Mouse (Mus musculus): ENCODE data around the gene Slc25a19. TPM values are rescaled to one million over a fixed set of nuclear protein-coding genes. Genes with fewer than 3 reads are reported as not detected.

The Slc25a19 gene
- polyA plus RNA-seq, 1 experiment from 2014 or later, result 24.0 TPM

GRCm38 (mm10) chr11:115643265-115643664 is 15.2 kb upstream of the Slc25a19 start:
- WGBS, result 81% methylated on average over 10 of the region's 10 CpGs

GRCm38 (mm10) chr11:115642705-115643104 is 14.6 kb upstream of the Slc25a19 start:
- Histone ChIP-seq H3K9me3 (ENCODE audit: control insufficient read depth, low read length) (no peaks in the 10 kb centered on the region), H3K9ac (ENCODE audit: low read length) (no peak overlapping the region), H3K4me2 (no peak overlapping the region), H3K27me3 (ENCODE audit: control insufficient read depth, insufficient read depth, low read length) (no peaks in the 10 kb centered on the region), H3K4me3 (ENCODE audit: low read depth, low read length) (no peak overlapping the region), H3K27ac (ENCODE audit: low read depth, low read length) (no peak overlapping the region), H3K36me3 (ENCODE audit: control insufficient read depth, insufficient read depth, low read length) (no peaks in the 10 kb centered on the region; the same call in 1 of the 2 replicates), H3K4me1 (ENCODE audit: control insufficient read depth, insufficient read depth, low read length) (no peaks in the 10 kb centered on the region)
- DNase-seq (ENCODE audit: low spot score, missing footprints) (no peak), ATAC-seq (ENCODE audit: low FRiP score) (no peak)
- WGBS, result 96% methylated on average over 2 of the region's 2 CpGs

More at GRCm38 (mm10) chr11:115643265-115643664, 15.2 kb upstream of the Slc25a19 start:
- DNase-seq (ENCODE audit: low spot score, missing footprints) (no peak), ATAC-seq (ENCODE audit: low FRiP score) (no peak)
- Histone ChIP-seq H3K36me3 (ENCODE audit: control insufficient read depth, insufficient read depth, low read length) (no peaks in the 10 kb centered on the region; the same call in 1 of the 2 replicates), H3K4me2 (no peak overlapping the region), H3K27ac (ENCODE audit: low read depth, low read length) (no peak overlapping the region), H3K4me3 (ENCODE audit: low read depth, low read length) (no peak overlapping the region), H3K4me1 (ENCODE audit: control insufficient read depth, insufficient read depth, low read length) (no peaks in the 10 kb centered on the region), H3K9me3 (ENCODE audit: control insufficient read depth, low read length) (no peaks in the 10 kb centered on the region), H3K9ac (ENCODE audit: low read length) (no peak overlapping the region), H3K27me3 (ENCODE audit: control insufficient read depth, insufficient read depth, low read length) (no peaks in the 10 kb centered on the region)

GRCm38 (mm10) chr11:115641664-115642036 is 13.6 kb upstream of the Slc25a19 start:
- Histone ChIP-seq H3K27ac (ENCODE audit: low read depth, low read length) (no peak overlapping the region), H3K9me3 (ENCODE audit: control insufficient read depth, low read length) (no peaks in the 10 kb centered on the region), H3K27me3 (ENCODE audit: control insufficient read depth, insufficient read depth, low read length) (no peaks in the 10 kb centered on the region), H3K36me3 (ENCODE audit: control insufficient read depth, insufficient read depth, low read length) (no peaks in the 10 kb centered on the region; the same call in 1 of the 2 replicates), H3K9ac (ENCODE audit: low read length) (no peak overlapping the region), H3K4me3 (ENCODE audit: low read depth, low read length) (no peak overlapping the region), H3K4me1 (ENCODE audit: control insufficient read depth, insufficient read depth, low read length) (no peaks in the 10 kb centered on the region), H3K4me2 (no peak overlapping the region)
- WGBS, result 88% methylated on average over 4 of the region's 4 CpGs
- no peak for DNase-seq (ENCODE audit: low spot score, missing footprints)
- no peak for ATAC-seq (ENCODE audit: low FRiP score)

- DNase-seq (ENCODE audit: low spot score, missing footprints), result no peak
- no peak for ATAC-seq (ENCODE audit: low FRiP score)
- H3K9ac ChIP-seq (ENCODE audit: low read length), result no peak overlapping the region
- H3K4me3 ChIP-seq (ENCODE audit: low read depth, low read length), result no peak overlapping the region
- H3K9me3 ChIP-seq (ENCODE audit: control insufficient read depth, low read length), result no peaks in the 10 kb centered on the region
- H3K27ac ChIP-seq (ENCODE audit: low read depth, low read length), result no peak overlapping the region
- 59% methylated on average over 14 of the region's 14 CpGs for WGBS
- no peaks in the 10 kb centered on the region for H3K27me3 ChIP-seq (ENCODE audit: control insufficient read depth, insufficient read depth, low read length)
- no peaks in the 10 kb centered on the region for H3K4me1 ChIP-seq (ENCODE audit: control insufficient read depth, insufficient read depth, low read length)
- no peak overlapping the region for H3K4me2 ChIP-seq
- H3K36me3 ChIP-seq (ENCODE audit: control insufficient read depth, insufficient read depth, low read length), result no peaks in the 10 kb centered on the region
These were observed 13.0 kb upstream of the Slc25a19 start for GRCm38 (mm10) chr11:115640978-115641663.

GRCm38 (mm10) chr11:115640311-115640828 is 12.3 kb upstream of the Slc25a19 start:
- Histone ChIP-seq H3K4me1 (ENCODE audit: control insufficient read depth, insufficient read depth, low read length) (no peaks in the 10 kb centered on the region), H3K9me3 (ENCODE audit: control insufficient read depth, low read length) (no peaks in the 10 kb centered on the region), H3K36me3 (ENCODE audit: control insufficient read depth, insufficient read depth, low read length) (no peaks in the 10 kb centered on the region), H3K9ac (ENCODE audit: low read length) (no peak overlapping the region), H3K4me2 (no peak overlapping the region), H3K27me3 (ENCODE audit: control insufficient read depth, insufficient read depth, low read length) (no peaks in the 10 kb centered on the region), H3K4me3 (ENCODE audit: low read depth, low read length) (no peak overlapping the region), H3K27ac (ENCODE audit: low read depth, low read length) (no peak overlapping the region)
- DNase-seq (ENCODE audit: low spot score, missing footprints) (no peak), ATAC-seq (ENCODE audit: low FRiP score) (no peak)
- 89% methylated on average over 3 of the region's 4 CpGs for WGBS

GRCm38 (mm10) chr11:115639540-115639939 is 11.4 kb upstream of the Slc25a19 start:
- H3K36me3 ChIP-seq (ENCODE audit: control insufficient read depth, insufficient read depth, low read length), result no peaks in the 10 kb centered on the region
- no peak overlapping the region for H3K4me2 ChIP-seq
- no peaks in the 10 kb centered on the region for H3K4me1 ChIP-seq (ENCODE audit: control insufficient read depth, insufficient read depth, low read length)
- no peak overlapping the region for H3K27ac ChIP-seq (ENCODE audit: low read depth, low read length)
- WGBS, result 91% methylated on average over 4 of the region's 4 CpGs
- H3K27me3 ChIP-seq (ENCODE audit: control insufficient read depth, insufficient read depth, low read length), result no peaks in the 10 kb centered on the region
- H3K9me3 ChIP-seq (ENCODE audit: control insufficient read depth, low read length), result no peaks in the 10 kb centered on the region
- H3K9ac ChIP-seq (ENCODE audit: low read length), result no peak overlapping the region
- DNase-seq (ENCODE audit: low spot score, missing footprints) (no peak), ATAC-seq (ENCODE audit: low FRiP score) (no peak)
- no peak overlapping the region for H3K4me3 ChIP-seq (ENCODE audit: low read depth, low read length)

- DNase-seq (ENCODE audit: low spot score, missing footprints), result no peak
- no peak overlapping the region for H3K4me3 ChIP-seq (ENCODE audit: low read depth, low read length)
- no peaks in the 10 kb centered on the region for H3K27me3 ChIP-seq (ENCODE audit: control insufficient read depth, insufficient read depth, low read length)
- no peaks in the 10 kb centered on the region for H3K36me3 ChIP-seq (ENCODE audit: control insufficient read depth, insufficient read depth, low read length)
- ATAC-seq (ENCODE audit: low FRiP score), result no peak
- WGBS, result 82% methylated on average over 5 of the region's 5 CpGs
- H3K9me3 ChIP-seq (ENCODE audit: control insufficient read depth, low read length), result no peaks in the 10 kb centered on the region
- H3K9ac ChIP-seq (ENCODE audit: low read length), result no peak overlapping the region
- H3K27ac ChIP-seq (ENCODE audit: low read depth, low read length), result no peak overlapping the region
- H3K4me1 ChIP-seq (ENCODE audit: control insufficient read depth, insufficient read depth, low read length), result no peaks in the 10 kb centered on the region
- no peak overlapping the region for H3K4me2 ChIP-seq
These were observed 10.7 kb upstream of the Slc25a19 start for GRCm38 (mm10) chr11:115638498-115639409.

- no peak overlapping the region for H3K4me3 ChIP-seq (ENCODE audit: low read depth, low read length)
- no peak for DNase-seq (ENCODE audit: low spot score, missing footprints)
- no peaks in the 10 kb centered on the region for H3K27me3 ChIP-seq (ENCODE audit: control insufficient read depth, insufficient read depth, low read length)
- WGBS, result 82% methylated on average over 3 of the region's 3 CpGs
- no peaks in the 10 kb centered on the region for H3K36me3 ChIP-seq (ENCODE audit: control insufficient read depth, insufficient read depth, low read length)
- no peaks in the 10 kb centered on the region for H3K4me1 ChIP-seq (ENCODE audit: control insufficient read depth, insufficient read depth, low read length)
- ATAC-seq (ENCODE audit: low FRiP score), result no peak
- no peak overlapping the region for H3K9ac ChIP-seq (ENCODE audit: low read length)
- no peak overlapping the region for H3K4me2 ChIP-seq
- H3K27ac ChIP-seq (ENCODE audit: low read depth, low read length), result no peak overlapping the region
- no peaks in the 10 kb centered on the region for H3K9me3 ChIP-seq (ENCODE audit: control insufficient read depth, low read length)
These were observed 8.9 kb upstream of the Slc25a19 start for GRCm38 (mm10) chr11:115636960-115637359.

- Histone ChIP-seq H3K27me3 (ENCODE audit: control insufficient read depth, insufficient read depth, low read length) (no peaks in the 10 kb centered on the region), H3K4me2 (no peak overlapping the region), H3K36me3 (ENCODE audit: control insufficient read depth, insufficient read depth, low read length) (no peaks in the 10 kb centered on the region), H3K9ac (ENCODE audit: low read length) (no peak overlapping the region), H3K9me3 (ENCODE audit: control insufficient read depth, low read length) (no peaks in the 10 kb centered on the region), H3K4me1 (ENCODE audit: control insufficient read depth, insufficient read depth, low read length) (no peaks in the 10 kb centered on the region), H3K4me3 (ENCODE audit: low read depth, low read length) (no peak overlapping the region), H3K27ac (ENCODE audit: low read depth, low read length) (no peak overlapping the region)
- DNase-seq (ENCODE audit: low spot score, missing footprints), result no peak
- no peak for ATAC-seq (ENCODE audit: low FRiP score)
- WGBS, result 76% methylated on average over 8 of the region's 8 CpGs
These were observed 7.4 kb upstream of the Slc25a19 start for GRCm38 (mm10) chr11:115635484-115635883.

All from midbrain, embryonic 11.5 days (tissue).